Mouse (Mus musculus): ENCODE measurements around the gene Krt42.

- TF ChIP-seq POLR2A (IDR thresholded peaks at IDR 0.05; ENCODE audit: borderline replicate concordance, extremely low read depth, low read depth, low read length), result no peak
- no peak for TF ChIP-seq CTCF (IDR thresholded peaks at IDR 0.05; ENCODE audit: insufficient read depth, low read length)
These were observed 15.3 kb upstream of the Krt42 start for GRCm38 (mm10) chr11:100284988-100285387.

All from lung, adult 2 months (tissue).